Mouse (Mus musculus): Measurements from ENCODE around the gene Chic1. TPM values are rescaled to one million over a fixed set of nuclear protein-coding genes. Genes with fewer than 3 reads are reported as not detected.
A peak's percentile ranks its signal among the peaks of the same experiment; 100 is the strongest.

Gene Chic1
- total RNA-seq (2021): 1 to 10 TPM; 6.1 to 6.5 TPM
- long read RNA-seq, experiment 1: 0 reads
- long read RNA-seq, experiment 2, full-length matches to known transcripts: 3 of 3 reads
- long read RNA-seq, experiment 2, partial matches to known transcripts: 0 of 3 reads
- long read RNA-seq, experiment 2, other reads (novel, unspliced or antisense): 0 of 3 reads

DNA sequence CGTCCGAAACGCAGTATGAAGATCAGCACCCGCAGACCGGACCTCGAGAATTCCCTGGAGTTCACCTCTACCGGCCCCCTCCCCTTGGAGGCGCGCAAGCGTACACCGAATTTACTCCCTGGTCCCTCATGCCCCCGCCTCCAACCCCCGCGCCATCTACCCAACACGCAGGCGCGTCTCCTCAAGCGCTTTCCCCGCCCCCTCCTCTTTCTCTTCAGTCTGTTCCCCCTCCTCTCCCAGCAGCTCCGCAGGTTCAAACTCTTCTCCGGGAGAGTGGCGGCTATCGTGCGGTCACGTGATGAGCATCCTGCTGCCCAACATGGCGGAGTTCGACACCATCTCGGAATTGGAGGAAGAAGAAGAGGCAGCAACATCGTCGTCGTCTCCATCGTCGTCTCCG lies at the start of gene Chic1:
Gene Chic1, plus strand, starts transcription at position 190 of the 400 bp plus-strand sequence.
- DNase-seq (ENCODE audit: low spot score in 2 of 2): peak; percentile 48 to 54

DNA sequence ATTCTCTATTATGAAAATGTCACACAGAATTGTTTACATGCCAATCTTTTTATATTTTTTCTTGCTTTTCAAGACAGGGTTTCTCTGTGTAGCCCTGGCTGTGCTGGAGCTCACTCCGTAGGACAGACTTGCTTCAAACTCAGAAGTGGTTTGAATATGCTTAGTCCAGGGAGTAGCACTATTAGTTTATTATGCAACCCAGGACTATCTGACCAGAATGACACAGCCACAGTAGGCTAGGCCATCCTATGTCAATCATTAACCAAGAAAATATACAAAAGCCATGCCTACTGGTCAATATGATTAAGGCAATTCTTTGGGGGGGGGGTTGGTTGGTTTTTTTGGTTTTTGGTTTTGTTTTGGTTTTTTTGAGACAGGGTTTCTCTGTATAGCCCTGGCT lies 48.0 kb upstream of the Chic1 start:
- DNase-seq (ENCODE audit: low spot score in 2 of 2): no peak

DNA sequence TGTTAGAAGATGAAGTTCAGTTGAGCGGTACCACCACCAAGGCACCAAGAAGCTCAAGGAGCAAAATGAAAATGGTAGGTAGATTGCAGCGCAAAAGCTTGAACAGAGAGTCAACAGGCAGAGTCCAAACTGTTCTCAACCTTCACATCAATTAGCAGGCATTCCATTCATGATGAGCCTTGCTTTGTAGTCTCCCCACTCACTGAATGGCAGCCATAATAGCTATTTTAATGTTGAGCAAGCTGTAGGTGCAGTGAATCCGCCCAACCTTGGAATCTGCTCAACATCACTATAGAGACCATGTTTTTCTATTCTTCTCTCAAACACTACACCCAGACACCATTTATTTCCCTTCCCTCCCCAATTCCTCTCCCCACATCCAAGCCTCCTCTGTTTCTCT lies 44.6 kb upstream of the Chic1 start:
- DNase-seq (ENCODE audit: low spot score in 2 of 2): no peak

DNA sequence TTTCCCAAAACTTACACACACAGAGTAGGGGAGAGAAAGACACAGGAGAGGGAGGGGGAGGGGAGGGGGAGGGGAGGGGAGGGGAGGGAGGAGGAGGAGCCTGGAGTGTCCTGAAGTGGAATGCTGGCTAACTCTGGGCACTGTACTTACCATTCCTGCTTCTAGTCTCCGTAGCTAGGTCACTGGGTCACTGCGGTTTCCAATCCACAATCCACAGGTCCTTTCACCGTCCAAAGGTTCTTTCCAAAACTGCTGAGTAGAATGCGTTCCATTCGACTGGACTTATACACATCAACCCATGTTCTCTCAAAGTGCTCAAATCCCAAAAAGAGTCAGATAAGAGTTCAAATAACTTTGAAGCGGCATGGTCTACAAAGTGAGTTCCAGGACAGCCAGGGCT lies 42.1 kb upstream of the Chic1 start:
- no peak for DNase-seq (ENCODE audit: low spot score in 2 of 2)

DNA sequence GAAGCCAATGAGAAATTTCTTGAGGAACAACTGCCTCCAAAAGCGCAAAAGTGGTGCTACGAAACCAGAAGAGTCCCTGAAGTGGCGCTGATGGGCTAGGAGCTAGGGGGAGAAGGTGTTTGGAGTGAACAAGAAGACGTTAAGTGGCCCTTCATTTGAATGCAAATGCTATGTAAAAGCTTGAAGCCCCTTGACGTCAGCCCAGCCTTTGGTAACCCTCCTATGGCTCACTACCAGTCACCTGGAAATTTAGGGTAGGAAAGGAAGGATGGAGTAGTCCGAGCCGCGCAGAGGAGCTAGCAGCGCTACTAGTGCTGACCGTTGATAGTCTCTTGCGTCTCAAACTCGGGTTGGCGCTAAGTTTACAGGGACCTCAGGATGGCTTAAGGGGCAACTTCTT lies 35.1 kb upstream of the Chic1 start, which contains the start of gene Cdx4:
Gene Cdx4, plus strand, starts transcription at position 253 of the 400 bp plus-strand sequence.
- no peak for DNase-seq (ENCODE audit: low spot score in 2 of 2)

DNA sequence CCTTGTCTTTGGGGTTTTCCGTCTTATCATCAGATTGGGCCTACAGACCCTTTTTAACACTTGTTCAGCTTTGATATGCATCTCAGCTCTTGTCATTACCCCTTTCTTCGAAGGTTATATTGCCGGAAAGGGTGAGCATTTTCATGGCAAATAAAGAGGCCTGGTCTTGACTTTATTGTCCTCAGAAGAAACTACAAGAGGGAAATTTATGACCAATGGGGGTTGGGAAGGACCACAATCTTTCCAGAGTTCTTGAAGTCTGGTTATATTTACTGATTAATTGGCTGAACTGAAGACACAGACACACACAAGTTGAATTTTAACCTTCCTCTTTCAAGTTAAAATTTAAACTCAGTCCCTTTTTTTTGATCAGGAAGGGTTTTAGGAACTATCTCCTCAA lies 30.4 kb upstream of the Chic1 start:
- no peak for DNase-seq (ENCODE audit: low spot score in 2 of 2)

DNA sequence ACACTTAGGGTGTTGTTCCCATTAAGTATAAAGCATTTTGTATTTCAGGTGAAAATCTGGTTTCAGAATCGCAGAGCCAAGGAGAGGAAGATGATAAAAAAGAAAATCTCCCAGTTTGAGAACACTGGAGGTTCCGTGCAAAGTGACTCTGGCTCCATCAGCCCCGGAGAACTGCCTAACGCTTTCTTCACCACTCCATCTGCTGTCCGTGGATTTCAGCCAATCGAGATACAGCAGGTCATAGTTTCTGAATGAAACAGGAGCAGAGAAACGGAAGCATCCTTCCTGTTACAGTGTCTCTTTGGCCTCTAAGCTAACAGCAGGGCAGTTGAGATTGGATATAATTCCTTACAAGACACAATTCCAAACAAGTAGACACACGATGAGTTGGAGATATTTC lies 26.9 kb upstream of the Chic1 start:
- no peak for DNase-seq (ENCODE audit: low spot score in 2 of 2)

DNA sequence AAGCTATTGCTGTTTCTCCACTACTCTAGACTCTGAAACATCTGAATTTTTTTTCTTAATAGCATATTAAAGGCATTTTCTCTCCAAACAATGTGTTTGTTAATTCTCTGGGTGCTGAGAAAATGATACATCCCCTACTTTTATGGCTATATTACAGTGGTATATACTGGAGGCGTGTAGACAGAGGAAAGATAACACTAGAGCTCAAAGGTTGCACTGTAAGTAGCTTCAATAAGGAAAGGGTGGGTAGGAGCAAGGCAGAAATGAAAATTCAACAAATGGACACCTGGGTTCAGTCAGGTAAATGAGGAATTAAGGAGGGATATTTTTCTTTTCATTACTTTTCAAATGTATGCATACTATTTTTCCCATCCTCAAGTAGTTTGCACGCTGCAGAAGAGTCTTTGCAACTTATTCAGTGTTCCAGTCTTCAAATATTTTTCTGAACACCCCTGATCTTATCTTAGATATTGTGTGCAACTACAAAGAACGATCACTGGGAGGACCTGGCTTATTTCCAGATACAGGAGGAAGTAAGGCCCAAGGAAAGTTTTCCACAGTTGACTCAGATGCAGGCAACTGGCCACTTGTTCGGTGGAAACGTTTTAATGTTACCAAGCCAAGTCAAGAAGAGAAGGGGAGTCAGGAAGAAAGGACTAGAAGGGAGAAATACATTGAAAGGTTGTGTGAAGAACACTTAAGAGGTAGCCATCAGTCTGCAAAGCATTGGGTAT lies 25.0 kb upstream of the Chic1 start:
- DNase-seq (ENCODE audit: low spot score in 2 of 2): no peak

DNA sequence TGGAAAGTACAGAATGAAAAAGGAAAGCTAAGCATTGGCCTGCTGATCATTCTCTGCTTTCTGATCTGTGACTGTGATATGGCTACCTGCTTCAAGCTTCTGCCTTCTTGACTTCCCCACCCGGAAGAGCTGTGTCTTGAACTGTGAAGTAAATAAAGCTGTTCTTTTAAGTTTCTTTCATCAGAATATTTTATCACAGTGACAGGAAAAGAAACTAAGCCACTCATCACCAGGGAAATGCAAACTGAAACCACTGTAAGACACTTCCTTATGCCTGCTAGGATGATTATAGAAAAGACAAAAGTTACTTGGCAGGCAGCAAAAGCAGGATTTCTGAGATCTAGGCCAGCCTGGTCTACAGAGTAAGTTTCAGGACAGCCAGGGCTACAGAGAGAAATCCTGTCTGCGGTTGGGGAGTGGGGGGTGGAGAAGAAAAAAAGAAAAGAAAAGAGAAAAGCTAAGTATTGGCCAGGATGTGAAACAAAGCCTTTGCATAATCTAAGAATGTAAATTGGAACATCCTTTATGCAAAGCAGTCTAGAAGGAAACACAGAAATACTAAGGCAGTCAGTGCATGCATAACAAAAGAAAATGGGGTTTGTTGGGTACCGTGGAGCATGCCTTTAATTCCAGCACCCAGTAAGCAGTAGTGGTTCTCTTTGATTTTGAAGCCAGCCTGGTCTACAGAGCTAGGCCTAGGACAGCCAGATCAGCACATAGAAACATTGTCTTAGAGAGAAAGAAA lies 14.7 kb upstream of the Chic1 start:
- DNase-seq (ENCODE audit: low spot score in 2 of 2): no peak

DNA sequence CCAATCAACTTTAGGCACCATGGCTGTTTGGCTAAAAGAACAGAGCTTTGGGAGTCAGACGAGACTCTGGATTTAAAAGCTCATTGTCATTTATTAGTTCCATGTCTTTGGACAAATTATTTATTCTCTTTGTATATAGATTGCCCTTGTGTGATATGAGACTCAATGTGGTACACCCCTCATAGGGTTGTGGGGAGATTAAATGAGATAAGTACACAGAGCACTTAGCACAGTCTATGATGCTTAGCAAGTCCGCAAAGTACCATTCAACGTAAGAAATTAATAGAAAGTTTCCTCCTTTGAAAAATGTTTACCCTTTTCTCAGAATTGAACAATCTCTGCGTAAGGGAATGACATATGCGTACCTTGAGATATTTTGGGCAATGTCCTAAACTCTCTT lies 492 bp upstream of the Chic1 start:
- DNase-seq (ENCODE audit: low spot score in 2 of 2): no peak

DNA sequence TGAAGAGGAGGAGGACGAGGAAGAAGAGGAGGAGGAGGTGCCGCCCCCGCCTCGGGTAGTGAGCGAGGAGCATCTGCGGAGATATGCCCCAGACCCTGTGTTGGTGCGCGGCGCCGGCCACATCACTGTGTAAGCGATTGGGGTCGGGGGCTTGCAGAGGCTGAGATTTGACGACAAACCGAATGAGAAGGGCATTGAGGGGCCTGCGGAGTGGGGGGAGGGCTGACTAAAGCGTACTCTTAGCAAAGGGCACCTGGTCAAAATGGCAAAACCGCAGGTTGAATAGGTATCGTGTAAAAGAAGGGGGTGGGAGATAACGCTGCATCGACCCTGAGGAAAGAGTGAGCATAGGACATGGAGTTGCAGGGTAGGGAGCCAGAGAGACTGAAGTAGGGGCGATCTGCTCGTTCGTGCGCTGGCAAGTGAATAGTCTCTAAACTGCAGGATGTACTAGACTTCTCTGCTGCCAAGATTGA lies 523 bp downstream of the Chic1 start:
- peak in 1 of 2 experiments; percentile 21 for DNase-seq (ENCODE audit: low spot score in 2 of 2)

DNA sequence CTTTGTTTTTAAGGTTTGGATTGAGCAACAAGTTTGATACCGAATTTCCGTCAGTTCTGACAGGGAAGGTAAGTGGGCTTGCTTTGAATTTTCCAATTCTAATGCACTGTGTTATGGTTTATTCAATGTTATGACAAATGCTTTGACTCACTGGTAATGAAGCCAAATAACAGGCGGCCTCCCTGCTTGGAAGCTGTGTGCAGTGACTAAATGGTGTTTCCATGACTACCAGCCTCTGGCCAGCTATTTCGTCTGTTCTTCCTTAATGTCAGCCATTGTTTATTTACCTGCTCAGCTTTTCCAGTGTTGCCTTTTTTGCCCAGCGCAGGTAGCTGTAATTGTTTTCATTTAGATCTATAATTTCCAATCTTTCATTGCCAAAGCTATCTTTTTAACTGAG lies 9.9 kb downstream of the Chic1 start:
- DNase-seq (ENCODE audit: low spot score in 2 of 2): no peak

DNA sequence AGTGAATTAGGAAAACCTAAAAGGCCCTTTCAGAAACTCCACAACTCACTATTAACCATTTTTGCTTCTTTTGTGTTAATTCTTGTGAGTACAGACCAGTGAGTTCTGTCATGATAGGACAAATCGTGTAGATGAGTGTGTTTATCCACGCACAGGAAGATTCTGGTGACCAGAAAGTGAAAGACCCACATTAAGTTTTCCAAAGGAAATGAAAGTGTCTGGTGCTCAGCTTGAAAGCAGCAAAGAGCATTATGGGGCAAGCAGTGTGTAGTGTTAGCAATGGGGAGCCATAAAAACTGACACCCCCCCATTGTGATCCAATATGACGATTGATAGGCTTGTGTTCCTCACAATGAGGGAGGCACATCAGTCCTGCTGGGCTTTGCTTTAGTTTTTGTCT lies 12.4 kb downstream of the Chic1 start:
- no peak for DNase-seq (ENCODE audit: low spot score in 2 of 2)

DNA sequence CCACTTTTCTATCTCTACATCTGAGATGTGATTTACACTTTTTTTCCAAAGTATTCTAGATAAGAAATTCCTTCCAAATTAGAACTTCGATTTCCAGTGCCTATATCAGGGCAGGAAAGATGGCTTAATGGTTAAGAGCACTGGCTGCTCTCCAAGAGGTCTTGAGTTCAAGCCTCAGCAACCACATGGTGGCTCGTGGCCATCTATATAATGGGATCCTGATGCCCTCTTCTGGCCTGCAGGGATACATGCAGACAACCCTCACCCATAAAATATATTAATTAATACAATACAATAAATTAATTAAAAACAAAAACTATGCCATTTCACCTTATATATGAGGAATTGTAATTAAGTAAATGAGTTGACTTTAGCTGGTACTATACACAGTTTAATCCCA lies 14.9 kb downstream of the Chic1 start:
- DNase-seq (ENCODE audit: low spot score in 2 of 2): no peak

DNA sequence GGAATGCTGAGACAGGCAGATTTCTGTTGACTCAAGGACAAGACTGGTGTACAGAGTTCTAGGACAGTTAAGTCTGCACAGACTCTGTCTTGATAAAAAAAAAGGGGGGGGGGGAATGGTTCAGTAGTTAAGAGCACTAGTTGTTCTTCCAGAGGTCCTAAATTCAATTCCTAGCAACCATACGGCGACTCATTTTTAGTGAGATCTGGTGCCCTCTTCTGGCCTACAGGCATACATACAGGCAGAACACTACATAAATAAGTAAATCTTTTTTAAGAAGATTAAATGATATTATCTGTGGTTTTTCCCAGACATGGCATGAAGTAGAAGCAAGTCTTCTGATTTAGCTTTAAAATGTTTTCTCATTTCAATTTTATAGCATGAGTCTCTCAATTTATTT lies 15.4 kb downstream of the Chic1 start:
- DNase-seq (ENCODE audit: low spot score in 2 of 2): no peak

DNA sequence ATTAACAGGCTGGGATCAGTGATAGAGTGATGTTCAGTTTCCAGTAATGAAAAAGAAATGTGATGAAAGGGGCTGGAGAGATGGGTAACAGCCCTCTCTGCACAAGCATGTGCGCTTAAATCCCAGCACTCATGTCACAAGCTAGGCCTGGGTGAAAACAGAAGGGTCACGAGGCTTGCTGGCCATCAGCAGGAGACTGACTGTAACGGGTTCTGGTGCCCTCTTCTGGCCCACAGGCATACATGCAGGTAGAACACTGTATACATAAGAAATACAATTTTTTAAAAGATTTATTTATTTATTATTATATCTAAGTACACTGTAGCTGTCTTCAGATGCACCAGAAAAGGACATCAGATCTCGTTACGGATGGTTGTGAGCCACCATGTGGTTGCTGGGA lies 18.0 kb downstream of the Chic1 start:
- no peak for DNase-seq (ENCODE audit: low spot score in 2 of 2)

DNA sequence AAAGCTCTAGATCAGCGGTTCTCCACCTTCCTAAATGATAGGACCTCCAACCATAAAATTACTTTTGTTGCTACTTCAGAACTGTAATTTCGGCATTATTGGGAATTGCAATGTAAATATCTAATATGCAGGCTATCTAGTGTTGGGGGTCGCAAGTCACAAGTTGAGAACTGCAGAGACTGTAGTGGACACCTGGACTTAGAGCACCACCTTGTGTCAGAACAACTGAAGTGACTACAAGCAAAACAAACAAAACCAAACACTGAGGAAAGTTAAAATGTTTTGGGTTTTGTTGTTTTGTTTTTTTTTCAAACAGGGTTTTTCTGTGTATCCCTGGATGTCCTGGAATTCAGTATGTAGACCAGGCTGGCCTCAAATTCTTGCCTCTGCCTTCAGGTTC lies 28.3 kb downstream of the Chic1 start:
- DNase-seq (ENCODE audit: low spot score in 2 of 2): no peak

DNA sequence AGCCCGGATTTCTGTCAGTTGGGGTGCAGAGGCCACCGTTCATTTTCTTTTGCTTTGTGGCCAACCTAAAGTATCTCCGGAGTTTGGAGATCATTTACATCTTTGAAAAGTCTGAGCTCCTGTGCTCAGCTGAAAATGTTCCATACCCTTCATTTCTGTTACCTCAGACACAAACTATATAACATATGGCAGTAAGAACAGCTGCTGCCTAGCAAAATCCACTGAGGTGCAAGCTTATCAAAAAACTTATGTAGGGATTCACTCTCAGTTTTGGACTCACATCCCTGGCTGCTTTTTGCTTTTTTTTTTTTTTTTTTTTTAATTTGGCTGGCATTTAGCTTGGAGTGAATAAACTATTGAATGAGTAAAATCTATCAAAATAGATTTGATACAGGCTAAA lies 31.9 kb downstream of the Chic1 start:
- DNase-seq (ENCODE audit: low spot score in 2 of 2): no peak

DNA sequence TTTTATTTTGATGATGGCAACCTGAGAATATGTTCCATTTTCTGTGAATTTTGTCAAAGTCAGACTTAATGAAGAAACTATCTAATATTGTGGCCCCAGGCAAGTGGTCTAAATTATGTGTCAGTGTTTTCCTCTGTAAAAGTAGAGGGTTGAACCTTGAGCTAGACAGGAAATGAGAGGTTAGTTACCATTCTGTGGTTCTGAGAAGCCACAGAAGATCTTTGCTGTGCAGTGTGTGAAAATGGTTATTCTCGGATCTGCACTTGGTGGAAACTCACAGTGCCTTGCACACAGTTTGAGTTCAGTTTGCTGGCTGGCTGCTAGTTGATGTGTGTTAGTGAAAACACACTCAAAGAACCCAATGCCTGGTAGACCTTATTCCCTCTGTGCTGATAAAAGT lies 37.6 kb downstream of the Chic1 start:
- no peak for DNase-seq (ENCODE audit: low spot score in 2 of 2)

DNA sequence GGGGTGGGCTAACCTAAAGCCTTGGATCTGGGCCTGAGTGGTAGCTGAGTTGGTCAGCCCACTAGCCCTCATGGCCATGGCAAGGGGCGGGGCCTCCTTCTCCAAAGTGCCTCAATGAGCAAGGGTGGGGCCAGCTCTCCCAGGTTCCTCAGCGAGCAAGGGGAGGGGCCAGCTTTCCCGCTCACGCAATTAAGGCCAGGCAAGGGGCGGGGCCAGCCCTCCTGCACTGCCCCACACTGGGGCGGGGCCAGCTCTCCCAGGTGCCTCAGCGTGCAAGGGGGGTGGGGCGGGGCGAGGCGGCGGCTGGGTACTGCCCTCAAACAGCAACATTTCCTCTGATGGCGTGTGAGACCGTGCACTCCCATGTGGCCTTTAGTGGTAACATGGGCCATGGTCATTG lies 48.7 kb downstream of the Chic1 start:
- no peak for DNase-seq (ENCODE audit: low spot score in 2 of 2)

DNA sequence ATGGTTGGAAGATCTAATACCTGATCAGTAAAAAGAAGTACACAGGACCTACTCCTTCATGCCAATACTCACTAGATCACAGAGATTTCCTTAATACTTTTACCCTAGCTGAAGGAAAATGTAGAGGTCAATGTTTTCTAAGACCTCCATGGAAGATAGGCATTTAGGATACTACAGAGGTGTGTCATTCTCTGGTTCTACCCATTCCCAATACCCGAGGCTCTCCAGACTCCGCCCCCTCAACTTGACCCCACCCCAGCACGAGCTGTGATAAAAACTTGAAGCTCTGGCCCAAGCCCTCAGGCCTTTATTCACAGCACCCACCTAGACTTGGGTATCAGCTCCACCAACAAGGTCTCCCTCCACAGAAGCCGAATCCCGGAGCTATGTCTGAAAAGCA lies 57.9 kb downstream of the Chic1 start, which contains the start of gene Tsx:
Gene Tsx, plus strand, starts transcription at position 301 of the 400 bp plus-strand sequence.
- DNase-seq (ENCODE audit: low spot score in 2 of 2): no peak

DNA sequence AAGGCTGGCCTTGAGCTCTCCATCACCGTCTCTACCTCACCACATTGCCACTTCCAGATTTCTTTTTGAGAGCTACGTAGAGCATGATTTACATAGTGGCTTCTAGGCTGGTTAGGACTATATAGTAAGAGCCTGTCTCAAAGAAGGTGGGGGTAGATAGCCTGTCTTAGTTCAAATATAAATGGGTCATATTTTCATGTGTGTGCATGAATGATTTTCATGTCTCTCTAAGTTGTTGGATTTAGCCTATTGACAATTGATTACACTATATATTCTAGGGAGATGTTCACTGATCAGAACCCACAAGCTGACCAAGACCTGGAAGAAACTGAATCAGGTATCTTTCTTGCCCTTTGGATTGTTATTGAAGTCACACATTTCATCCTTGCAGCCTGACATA lies 65.4 kb downstream of the Chic1 start, which contains the start of gene Gm26992:
Gene Gm26992, plus strand, starts transcription at position 301 of the 400 bp plus-strand sequence.
- no peak for DNase-seq (ENCODE audit: low spot score in 2 of 2)
